Mouse (Mus musculus) MEL (cell line): Measurements from ENCODE around the gene Zfp827.

Experiments
- GABPA ChIP-seq: IDR thresholded peaks from 2 replicates; pipeline ENCODE4 v1.6.1; 2012; ENCODE audit warnings: low read depth, mild to moderate bottlenecking, inconsistent platforms, low read length, improper control_type of control experiment, moderate library complexity
- ZKSCAN1 ChIP-seq: IDR thresholded peaks from 2 replicates; pipeline ENCODE4 v1.6.1; 2012; ENCODE audit warnings: low read depth, mild to moderate bottlenecking, inconsistent platforms, low read length, improper control_type of control experiment, moderate library complexity

- no peak for TF ChIP-seq ZKSCAN1
- TF ChIP-seq GABPA, result no peak
Measured at GRCm38 (mm10) chr8:79080096-79080739, 52.0 kb downstream of the Zfp827 start.
